Mouse (Mus musculus) CH12.LX (cell line): ENCODE data around the gene Fdx1l.

Experiments
- CHD1 ChIP-seq: IDR thresholded peaks from 2 replicates; pipeline ENCODE4 v1.6.1; 2012; ENCODE audit warnings: low read depth, low read length, improper control_type of control experiment, inconsistent platforms
- CTCF ChIP-seq, 2 experiments: IDR thresholded peaks in 1 of 2; conservative IDR thresholded peaks in 1 of 2; 2 replicates each; pipeline ENCODE4 v1.5.1; 2011 to 2012; ENCODE audit warnings: low read depth in 2 of 2, low read length in 2 of 2, improper control_type of control experiment in 1 of 2, inconsistent platforms in 1 of 2, mild to moderate bottlenecking in 1 of 2, moderate library complexity in 1 of 2
- E2F4 ChIP-seq: IDR thresholded peaks from 2 replicates; pipeline ENCODE4 v1.6.1; 2011; ENCODE audit warnings: low read depth, low read length, improper control_type of control experiment; ENCODE audit not compliant: insufficient replicate concordance
- ETS1 ChIP-seq: conservative IDR thresholded peaks from 2 replicates; pipeline ENCODE4 v1.6.1; 2012; ENCODE audit warnings: low read depth, mild to moderate bottlenecking, inconsistent platforms, low read length, improper control_type of control experiment, moderate library complexity
- MAFK ChIP-seq: IDR thresholded peaks from 2 replicates; pipeline ENCODE4 v1.6.1; 2011; ENCODE audit warnings: low read length, improper control_type of control experiment; ENCODE audit not compliant: insufficient replicate concordance
- MAX ChIP-seq: IDR thresholded peaks from 2 replicates; pipeline ENCODE4 v1.6.1; 2011; ENCODE audit warnings: low read length, improper control_type of control experiment
- POLR2A ChIP-seq: IDR thresholded peaks from 2 replicates; pipeline ENCODE4 v1.6.1; 2011; ENCODE audit warnings: low read depth, mild to moderate bottlenecking, improper control_type of control experiment, low read length
- POLR2AphosphoS2 ChIP-seq: IDR thresholded peaks from 2 replicates; pipeline ENCODE4 v1.6.1; 2011; ENCODE audit warnings: low read depth, low read length, improper control_type of control experiment
- TCF12 ChIP-seq: IDR thresholded peaks from 2 replicates; pipeline ENCODE4 v1.6.1; 2014; ENCODE audit warnings: low read depth, mild to moderate bottlenecking, inconsistent platforms, low read length, improper control_type of control experiment
- UBTF ChIP-seq: IDR thresholded peaks from 2 replicates; pipeline ENCODE4 v1.6.1; 2012; ENCODE audit warnings: low read depth, mild to moderate bottlenecking, inconsistent platforms, low read length, improper control_type of control experiment, moderate library complexity
- USF1 ChIP-seq: IDR thresholded peaks from 2 replicates; pipeline ENCODE4 v1.6.1; 2014; ENCODE audit warnings: low read depth, mild to moderate bottlenecking, inconsistent platforms, low read length, improper control_type of control experiment
- ZNF384 ChIP-seq: IDR thresholded peaks from 2 replicates; pipeline ENCODE4 v1.6.1; 2012; ENCODE audit warnings: low read depth, low read length, improper control_type of control experiment, inconsistent platforms

- TF ChIP-seq CTCF (conservative IDR thresholded peaks at IDR 0.05 in 1 of 2, IDR thresholded peaks at IDR 0.05 in 1 of 2; ENCODE audit: low read depth in 2 of 2, low read length in 2 of 2) = no peak
- no peak for TF ChIP-seq E2F4
- TF ChIP-seq CHD1 = no peak
- TF ChIP-seq TCF12 = no peak
- no peak for TF ChIP-seq POLR2A
- TF ChIP-seq ZNF384 = no peak
- no peak for TF ChIP-seq POLR2AphosphoS2
- no peak for TF ChIP-seq MAX
- no peak for TF ChIP-seq MAFK
- no peak for TF ChIP-seq UBTF
- TF ChIP-seq ETS1 = no peak
- no peak for TF ChIP-seq USF1
These were observed 773 bp downstream of the Fdx1l start for GRCm38 (mm10) chr9:21072641-21073040.
